Mouse (Mus musculus): ENCODE measurements around the gene Zfp446. TPM values are rescaled to one million over a fixed set of nuclear protein-coding genes. Genes with fewer than 3 reads are reported as not detected.

Zfp446 gene
- polyA plus RNA-seq, 1 experiment from 2014 or later, result 16.5 TPM

DNA sequence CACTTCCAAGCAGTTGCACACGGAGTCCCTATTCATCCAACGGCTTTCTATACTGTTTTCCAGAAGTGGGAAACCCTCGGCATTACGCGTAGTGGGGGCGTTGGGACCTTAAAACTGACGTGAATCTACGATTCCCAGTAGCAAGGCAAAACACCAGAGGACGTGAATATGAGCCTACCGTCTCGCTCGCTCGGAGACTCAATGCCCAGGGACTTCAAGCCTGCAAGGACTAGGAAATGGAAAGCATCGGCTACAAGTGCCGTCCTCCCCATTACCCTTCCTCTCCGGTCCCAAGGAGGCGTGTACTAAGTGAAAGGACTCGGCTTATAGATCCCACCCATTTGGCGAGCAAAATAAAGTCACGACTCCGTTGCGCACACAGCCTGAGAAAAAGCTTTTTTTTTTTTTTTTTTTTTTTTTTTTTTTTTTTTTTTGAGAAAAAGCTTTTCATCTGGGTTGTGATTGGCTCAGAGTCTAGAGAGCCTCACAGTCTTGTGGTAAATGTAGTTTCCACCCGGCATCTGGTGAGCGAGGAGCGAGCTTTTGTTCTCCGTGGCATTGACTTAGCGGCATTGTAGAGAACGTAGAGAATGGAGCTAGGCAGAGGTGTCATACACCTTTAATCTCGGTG, 16.0 kb upstream of the Zfp446 start:
- Histone ChIP-seq H3K9me3 (no peaks in the 10 kb centered on the region), H3K4me1 (peaks cover 24% of the 10 kb centered on the region), H3K27me3 (ENCODE audit: poor library complexity, severe bottlenecking) (no peaks in the 10 kb centered on the region), H3K36me3 (replicated peaks) (no peaks in the 10 kb centered on the region), H3K27ac (peak overlapping the region; percentile 84), H3K4me3 (peak overlapping the region; percentile 55)
- WGBS, result 4% methylated on average over 29 of the region's 29 CpGs
- peak; percentile 63 for DNase-seq (ENCODE audit: extremely low spot score, low spot score)

DNA sequence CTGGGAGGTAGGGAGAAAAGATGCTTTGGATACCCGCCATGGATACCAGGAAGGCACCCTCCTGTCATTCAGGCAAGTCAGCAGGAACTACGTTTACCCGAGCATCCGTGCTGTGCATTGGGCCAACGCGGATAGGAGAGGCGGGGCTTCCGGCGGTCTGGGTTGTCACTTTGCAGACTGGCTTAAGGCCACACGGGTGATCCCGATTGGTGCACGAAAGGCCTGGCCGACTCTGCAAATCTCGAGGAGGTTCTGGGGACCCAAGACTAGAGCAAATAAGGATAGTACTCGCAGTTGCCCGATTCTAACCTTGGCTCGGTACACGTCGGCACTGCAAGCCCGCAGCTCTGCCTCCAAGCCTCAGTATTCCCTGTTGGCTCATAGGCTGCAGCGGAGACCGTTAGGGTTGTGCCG, 12.0 kb upstream of the Zfp446 start, which contains the start of gene Zfp324:
Gene Zfp324, plus strand, starts transcription at position 161 of the 414 bp plus-strand sequence.
- Histone ChIP-seq H3K27ac (peak within 1 kb of the TSS; percentile 89), H3K9me3 (no peaks in the 10 kb centered on the region), H3K36me3 (replicated peaks) (peaks cover 23% of the 10 kb centered on the region), H3K4me3 (peak within 1 kb of the TSS; percentile 78), H3K4me1 (peaks cover 33% of the 10 kb centered on the region), H3K27me3 (ENCODE audit: poor library complexity, severe bottlenecking) (no peaks in the 10 kb centered on the region)
- under 1% methylated on average over 23 of the region's 23 CpGs for WGBS
- peak; percentile 88 for DNase-seq (ENCODE audit: extremely low spot score, low spot score)

DNA sequence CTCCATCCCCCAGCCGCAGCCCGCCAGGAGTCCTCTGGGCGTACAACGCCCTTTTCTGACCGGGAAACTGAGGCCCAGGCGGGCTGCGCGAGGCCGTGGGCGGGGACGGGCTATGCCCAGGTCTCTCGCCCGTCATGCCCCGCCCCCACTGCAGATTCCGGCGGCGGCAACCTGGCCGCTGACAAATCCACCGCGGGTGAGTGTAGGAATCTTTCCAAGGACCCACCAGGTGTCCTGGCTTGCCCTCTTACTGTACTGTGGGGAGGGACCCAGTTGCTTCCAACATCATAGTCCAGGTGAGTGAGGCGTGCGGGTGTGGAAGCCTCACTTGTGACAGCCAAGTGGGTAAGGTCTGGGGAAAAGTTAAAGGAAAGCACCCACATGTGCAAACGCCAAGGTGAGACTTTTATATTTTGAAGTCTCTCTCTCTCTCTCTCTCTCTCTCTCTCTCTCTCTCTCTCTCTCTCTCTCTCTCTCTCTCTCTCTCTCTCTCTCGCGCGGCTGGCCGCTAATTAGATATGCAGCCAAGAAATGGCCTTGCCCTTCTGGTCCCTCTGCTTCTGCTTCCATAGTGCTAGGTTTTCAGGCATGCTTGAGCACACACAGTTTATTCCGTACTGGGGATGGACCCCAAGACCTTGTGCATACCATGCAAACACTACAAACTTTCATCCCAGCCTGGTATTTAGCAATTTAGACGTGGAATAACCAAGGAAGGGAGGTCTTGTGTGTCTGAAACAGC, 11.4 kb upstream of the Zfp446 start:
- H3K9me3 ChIP-seq, result no peaks in the 10 kb centered on the region
- H3K4me1 ChIP-seq, result peaks cover 28% of the 10 kb centered on the region
- H3K36me3 ChIP-seq (replicated peaks), result peaks cover 29% of the 10 kb centered on the region
- no peaks in the 10 kb centered on the region for H3K27me3 ChIP-seq (ENCODE audit: poor library complexity, severe bottlenecking)
- under 1% methylated on average over 29 of the region's 29 CpGs for WGBS
- peak overlapping the region; percentile 78 for H3K4me3 ChIP-seq
- DNase-seq (ENCODE audit: extremely low spot score, low spot score), result no peak
- peak overlapping the region; percentile 89 for H3K27ac ChIP-seq

DNA sequence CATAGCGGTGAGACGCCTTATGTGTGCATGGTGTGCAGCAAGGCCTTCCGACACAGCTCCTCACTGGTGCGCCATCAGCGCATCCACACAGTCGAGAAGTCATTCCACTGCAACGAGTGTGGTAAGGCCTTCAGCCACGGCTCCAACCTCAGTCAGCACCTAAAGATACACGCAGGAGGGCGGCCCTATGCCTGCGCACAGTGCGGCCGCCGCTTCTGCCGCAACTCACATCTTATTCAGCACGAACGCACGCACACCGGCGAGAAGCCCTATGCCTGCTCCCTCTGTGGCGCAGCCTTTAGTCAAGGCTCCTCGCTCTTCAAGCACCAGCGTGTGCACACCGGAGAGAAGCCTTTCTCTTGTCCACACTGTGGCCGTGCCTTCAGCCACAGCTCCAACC, 6.7 kb upstream of the Zfp446 start:
- WGBS, result 96% methylated on average over 25 of the region's 25 CpGs
- H3K4me3 ChIP-seq, result no peak overlapping the region
- no peak overlapping the region for H3K27ac ChIP-seq
- H3K4me1 ChIP-seq, result peaks cover 16% of the 10 kb centered on the region
- peaks cover 44% of the 10 kb centered on the region for H3K36me3 ChIP-seq (replicated peaks)
- no peak for DNase-seq (ENCODE audit: extremely low spot score, low spot score)
- H3K27me3 ChIP-seq (ENCODE audit: poor library complexity, severe bottlenecking), result no peaks in the 10 kb centered on the region
- H3K9me3 ChIP-seq, result no peaks in the 10 kb centered on the region

DNA sequence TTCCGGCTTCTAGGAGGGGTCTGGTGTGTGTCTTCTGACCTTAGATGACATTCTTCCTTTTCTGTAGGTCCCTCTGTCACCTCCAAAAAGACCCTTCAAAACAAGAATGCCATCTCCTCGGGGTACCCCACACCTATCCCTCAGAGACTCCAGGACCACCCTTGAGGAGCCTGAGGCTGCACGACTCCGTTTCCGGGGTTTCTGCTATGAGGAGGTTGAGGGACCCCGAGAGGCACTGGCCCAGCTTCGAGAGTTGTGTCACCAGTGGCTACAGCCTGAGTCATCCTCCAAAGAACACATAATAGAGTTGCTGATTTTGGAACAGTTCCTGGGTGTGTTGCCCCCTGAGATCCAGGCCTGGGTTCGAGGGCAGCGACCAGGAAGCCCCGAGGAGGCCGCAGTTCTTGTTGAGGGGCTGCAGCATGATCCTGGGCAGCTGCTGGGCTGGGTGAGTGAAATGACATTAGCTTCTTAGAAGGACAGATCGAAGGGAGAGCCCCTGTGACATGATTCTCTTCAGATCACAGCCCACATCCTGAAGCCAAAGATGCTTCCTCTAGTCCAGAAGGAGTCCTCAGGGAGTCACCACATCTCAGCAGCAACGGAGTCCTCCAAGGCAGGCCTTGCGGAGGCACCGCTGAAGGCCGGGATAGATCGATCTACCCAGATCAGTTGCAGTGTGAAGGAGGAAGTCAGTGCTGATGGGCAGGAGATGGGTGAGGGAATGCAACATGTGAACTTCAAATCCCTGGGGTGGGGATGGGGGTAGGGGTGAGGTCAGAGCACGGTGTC, 1.5 kb downstream of the Zfp446 start:
- no peaks in the 10 kb centered on the region for H3K9me3 ChIP-seq
- no peak for DNase-seq (ENCODE audit: extremely low spot score, low spot score)
- peaks cover 22% of the 10 kb centered on the region for H3K36me3 ChIP-seq (replicated peaks)
- H3K4me1 ChIP-seq, result peaks cover 24% of the 10 kb centered on the region
- no peaks in the 10 kb centered on the region for H3K27me3 ChIP-seq (ENCODE audit: poor library complexity, severe bottlenecking)
- WGBS, result 89% methylated on average over 18 of the region's 18 CpGs
- H3K4me3 ChIP-seq, result peak overlapping the region; percentile 75
- peak overlapping the region; percentile 97 for H3K27ac ChIP-seq

DNA sequence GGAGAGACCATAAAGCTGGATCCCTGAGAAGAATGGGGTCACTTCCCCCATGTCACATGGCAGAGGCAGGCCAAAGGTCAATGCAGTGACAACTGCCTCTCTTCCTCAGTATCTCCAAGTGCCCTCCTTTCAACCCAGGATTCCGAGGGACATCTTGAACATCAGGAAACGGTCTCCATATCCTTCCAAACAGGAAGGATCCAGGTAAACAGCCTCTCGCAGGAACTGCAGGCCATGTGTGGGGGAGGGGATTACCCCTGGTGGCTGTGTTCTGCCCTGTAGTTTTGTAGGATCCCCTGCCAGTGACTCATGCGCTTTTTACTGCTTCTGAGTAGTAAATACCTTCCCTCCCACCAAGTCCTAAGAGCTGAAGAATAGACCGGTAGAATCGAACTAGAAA, 2.1 kb downstream of the Zfp446 start:
- Histone ChIP-seq H3K9me3 (no peaks in the 10 kb centered on the region), H3K4me1 (peaks cover 24% of the 10 kb centered on the region), H3K36me3 (replicated peaks) (peaks cover 22% of the 10 kb centered on the region), H3K27me3 (ENCODE audit: poor library complexity, severe bottlenecking) (no peaks in the 10 kb centered on the region), H3K4me3 (no peak overlapping the region), H3K27ac (no peak overlapping the region)
- WGBS, result 76% methylated on average over 6 of the region's 6 CpGs
- no peak for DNase-seq (ENCODE audit: extremely low spot score, low spot score)

DNA sequence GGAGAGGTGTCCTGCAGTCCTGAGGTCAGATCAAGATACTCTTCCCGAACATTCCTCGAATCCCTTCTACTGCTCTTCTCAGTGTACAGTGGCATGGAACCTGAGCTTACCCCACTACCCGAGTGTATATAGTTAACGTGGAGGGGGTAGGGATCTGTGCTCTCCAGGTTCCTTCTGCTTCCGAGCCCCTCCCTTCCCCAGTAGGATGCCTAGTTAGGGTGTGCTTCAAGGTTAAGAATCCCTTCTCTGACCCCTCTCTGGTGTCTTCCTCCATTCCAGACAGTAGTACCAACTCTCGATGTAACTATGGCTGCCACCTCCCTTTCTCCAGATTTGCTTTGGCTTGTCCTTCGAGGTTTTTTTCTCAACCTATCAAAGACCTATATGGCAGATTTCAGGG, 2.6 kb downstream of the Zfp446 start:
- H3K4me1 ChIP-seq, result peaks cover 24% of the 10 kb centered on the region
- no peaks in the 10 kb centered on the region for H3K27me3 ChIP-seq (ENCODE audit: poor library complexity, severe bottlenecking)
- H3K4me3 ChIP-seq, result no peak overlapping the region
- H3K9me3 ChIP-seq, result no peaks in the 10 kb centered on the region
- DNase-seq (ENCODE audit: extremely low spot score, low spot score), result no peak
- H3K27ac ChIP-seq, result no peak overlapping the region
- peaks cover 22% of the 10 kb centered on the region for H3K36me3 ChIP-seq (replicated peaks)
- 83% methylated on average over 7 of the region's 7 CpGs for WGBS

DNA sequence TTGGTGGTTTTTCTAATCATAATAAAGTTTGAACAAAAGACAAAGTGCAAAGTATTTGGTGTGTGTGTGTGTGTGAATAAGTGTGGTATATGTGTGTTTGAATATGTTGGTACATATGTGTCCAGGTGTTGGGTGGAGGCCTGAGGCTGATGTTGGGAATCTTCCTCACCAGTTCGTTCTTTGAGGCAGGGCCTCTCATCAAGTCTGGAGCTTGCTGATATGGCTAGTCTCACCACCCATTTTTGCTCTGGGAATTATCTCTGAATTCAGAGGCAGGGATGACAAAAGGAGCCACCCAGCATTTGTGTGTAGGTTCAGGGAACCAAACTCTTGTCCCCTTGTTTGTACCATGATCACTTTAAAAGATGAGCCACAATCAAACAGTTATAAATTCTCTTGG, 8.1 kb downstream of the Zfp446 start:
- no peaks in the 10 kb centered on the region for H3K4me1 ChIP-seq
- no peaks in the 10 kb centered on the region for H3K9me3 ChIP-seq
- WGBS, result 85% methylated on average over 1 of the region's 1 CpGs
- H3K27ac ChIP-seq, result no peak overlapping the region
- no peak overlapping the region for H3K4me3 ChIP-seq
- peaks cover 15% of the 10 kb centered on the region for H3K36me3 ChIP-seq (replicated peaks)
- H3K27me3 ChIP-seq (ENCODE audit: poor library complexity, severe bottlenecking), result no peaks in the 10 kb centered on the region
- DNase-seq (ENCODE audit: extremely low spot score, low spot score), result no peak

DNA sequence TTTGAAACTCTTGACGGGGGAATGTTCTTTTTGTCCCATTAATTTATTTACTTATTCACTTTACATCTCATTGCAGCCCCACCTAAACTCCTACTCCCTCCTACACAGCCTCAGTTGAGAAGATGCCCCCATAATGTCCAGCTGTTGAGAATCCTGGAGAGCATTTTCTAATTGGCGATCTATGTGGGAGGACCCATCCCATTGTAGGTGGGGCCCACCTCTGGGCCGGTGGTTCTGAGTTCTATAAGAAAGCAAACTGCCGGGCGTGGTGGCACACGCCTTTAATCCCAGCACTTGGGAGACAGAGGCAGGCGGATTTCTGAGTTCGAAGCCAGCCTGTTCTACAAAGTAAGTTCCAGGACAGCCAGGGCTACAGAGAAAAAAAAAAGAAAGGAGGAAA, 9.3 kb downstream of the Zfp446 start:
- no peak overlapping the region for H3K27ac ChIP-seq
- no peaks in the 10 kb centered on the region for H3K4me1 ChIP-seq
- no peaks in the 10 kb centered on the region for H3K9me3 ChIP-seq
- WGBS, result 88% methylated on average over 8 of the region's 8 CpGs
- H3K36me3 ChIP-seq (replicated peaks), result peaks cover 9% of the 10 kb centered on the region
- H3K4me3 ChIP-seq, result no peak overlapping the region
- no peaks in the 10 kb centered on the region for H3K27me3 ChIP-seq (ENCODE audit: poor library complexity, severe bottlenecking)
- DNase-seq (ENCODE audit: extremely low spot score, low spot score), result no peak

DNA sequence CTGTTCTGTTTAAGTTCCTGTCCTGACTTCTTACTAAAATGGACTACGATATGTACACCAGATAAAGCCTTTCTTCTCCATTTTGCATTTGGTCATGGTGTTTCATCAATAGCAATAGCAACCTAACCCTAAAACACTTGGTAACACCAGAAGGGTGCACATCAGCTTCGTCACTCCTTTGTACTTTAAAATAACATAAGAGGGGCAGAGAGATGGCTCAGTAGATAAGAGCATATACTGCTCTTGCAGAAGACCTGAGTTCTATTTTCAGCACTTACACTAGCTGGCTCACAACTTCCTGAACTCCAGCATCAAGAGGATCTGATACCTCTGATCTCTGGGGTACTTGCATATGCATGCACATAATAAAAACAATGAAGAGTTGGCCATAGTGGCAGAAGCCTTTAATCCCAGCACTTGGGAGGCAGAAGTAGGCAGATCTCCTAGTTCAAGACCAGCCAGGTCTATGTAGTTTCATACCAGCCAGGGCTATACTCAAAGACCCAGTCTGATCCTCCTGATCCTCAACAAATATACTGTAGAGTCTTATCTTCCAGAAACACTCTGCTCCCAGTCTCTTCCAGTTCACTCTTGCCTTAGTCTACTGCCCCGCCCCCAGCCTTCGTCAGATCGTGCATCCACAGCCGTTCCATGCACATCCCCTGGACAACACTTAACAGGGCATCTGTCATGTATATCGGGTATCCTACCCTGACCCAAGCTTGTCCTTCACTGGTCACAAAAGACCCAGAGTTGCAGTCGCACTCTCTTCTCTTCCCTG, 10.0 kb downstream of the Zfp446 start:
- H3K9me3 ChIP-seq, result no peaks in the 10 kb centered on the region
- no peak for DNase-seq (ENCODE audit: extremely low spot score, low spot score)
- H3K36me3 ChIP-seq (replicated peaks), result peaks cover 3% of the 10 kb centered on the region
- H3K4me1 ChIP-seq, result no peaks in the 10 kb centered on the region
- H3K4me3 ChIP-seq, result no peak overlapping the region
- no peak overlapping the region for H3K27ac ChIP-seq
- WGBS, result 86% methylated on average over 8 of the region's 8 CpGs
- no peaks in the 10 kb centered on the region for H3K27me3 ChIP-seq (ENCODE audit: poor library complexity, severe bottlenecking)

DNA sequence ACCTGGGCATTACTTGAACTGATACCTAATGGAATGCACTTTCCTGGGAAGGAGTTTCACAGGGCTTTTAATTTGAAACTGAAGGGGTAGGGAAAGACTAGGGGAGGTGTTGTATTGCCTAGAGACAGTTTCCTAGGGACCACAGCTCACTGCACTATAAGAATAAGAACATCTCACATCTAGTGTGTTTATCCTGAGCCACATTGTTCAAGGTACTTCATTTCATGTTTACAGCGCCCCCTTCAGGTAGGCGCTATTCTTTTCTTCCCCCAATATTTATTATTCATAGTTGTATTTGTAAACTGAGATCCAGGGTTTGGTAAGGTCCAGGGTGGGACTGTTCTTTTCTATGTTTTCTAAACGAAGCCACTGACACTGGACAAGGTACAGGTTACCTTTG, 14.6 kb downstream of the Zfp446 start:
- no peaks in the 10 kb centered on the region for H3K27me3 ChIP-seq (ENCODE audit: poor library complexity, severe bottlenecking)
- no peaks in the 10 kb centered on the region for H3K36me3 ChIP-seq (replicated peaks)
- 11% methylated on average over 3 of the region's 3 CpGs for WGBS
- H3K4me1 ChIP-seq, result no peaks in the 10 kb centered on the region
- no peaks in the 10 kb centered on the region for H3K9me3 ChIP-seq
- DNase-seq (ENCODE audit: extremely low spot score, low spot score), result no peak
- no peak overlapping the region for H3K27ac ChIP-seq
- H3K4me3 ChIP-seq, result no peak overlapping the region

DNA sequence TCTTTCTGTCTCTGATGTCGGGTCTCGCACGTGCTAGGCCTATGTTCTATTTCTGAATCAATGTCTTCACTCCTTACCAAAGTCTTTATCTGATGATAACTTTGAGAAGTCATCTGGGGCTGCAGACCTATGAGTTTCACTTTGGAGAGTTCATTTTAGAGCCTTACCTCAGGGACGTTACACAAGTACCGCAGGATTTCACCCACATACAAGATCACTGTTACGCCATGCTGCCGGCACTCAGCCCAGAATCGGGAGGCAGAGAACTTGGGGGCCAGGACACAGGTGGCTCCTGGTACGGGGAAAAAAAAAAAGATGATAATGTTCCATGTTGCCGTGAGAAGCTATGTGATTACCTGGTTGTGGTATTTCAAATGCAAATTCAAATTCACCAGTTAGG, 15.5 kb downstream of the Zfp446 start:
- no peaks in the 10 kb centered on the region for H3K4me1 ChIP-seq
- 90% methylated on average over 10 of the region's 10 CpGs for WGBS
- no peaks in the 10 kb centered on the region for H3K36me3 ChIP-seq (replicated peaks)
- DNase-seq (ENCODE audit: extremely low spot score, low spot score), result no peak
- no peak overlapping the region for H3K27ac ChIP-seq
- H3K4me3 ChIP-seq, result no peak overlapping the region
- peaks cover 3% of the 10 kb centered on the region; the same call in 1 of the 2 replicates for H3K9me3 ChIP-seq
- H3K27me3 ChIP-seq (ENCODE audit: poor library complexity, severe bottlenecking), result no peaks in the 10 kb centered on the region

All from forebrain, embryonic 10.5 days (tissue).